Mouse (Mus musculus) heart, embryonic 12.5 days (tissue): ENCODE data around the gene Snx30. TPM values are rescaled to one million over a fixed set of nuclear protein-coding genes. Genes with fewer than 3 reads are reported as not detected.

Experiments used
- ATAC-seq: fragments of 200-750 bp; cut with Nextera tagmentation; 2 replicates; pipeline ENCODE4 v1.8.0; 2017; ENCODE audit warnings: moderate TSS enrichment, moderate library complexity; ENCODE audit not compliant: insufficient number of reproducible peaks, low FRiP score
- H3K27ac ChIP-seq: fragments of 300-500 bp; sonication (generic); 2 replicates; pipeline ENCODE4 v1.5.1; 2016; ENCODE audit warnings: mild to moderate bottlenecking, moderate library complexity; ENCODE audit not compliant: poor library complexity, severe bottlenecking
- H3K27me3 ChIP-seq: fragments of 300-500 bp; sonication (generic); replicated peaks from 2 replicates; pipeline ENCODE4 v1.6.1; 2016; ENCODE audit warnings: mild to moderate bottlenecking, moderate library complexity
- H3K36me3 ChIP-seq: fragments of 300-500 bp; sonication (generic); 2 replicates; pipeline ENCODE4 v1.6.1; 2016; ENCODE audit warnings: mild to moderate bottlenecking, moderate library complexity
- H3K4me1 ChIP-seq: fragments of 300-500 bp; sonication (generic); replicated peaks from 2 replicates; pipeline ENCODE4 v1.6.1; 2016; ENCODE audit warnings: mild to moderate bottlenecking
- H3K4me2 ChIP-seq: fragments of 300-500 bp; sonication (generic); 2 replicates; pipeline ENCODE4 v1.6.1; 2016; ENCODE audit warnings: mild to moderate bottlenecking, moderate library complexity
- H3K4me3 ChIP-seq: fragments of 300-500 bp; sonication (generic); 2 replicates; pipeline ENCODE4 v1.5.1; 2016; ENCODE audit warnings: mild to moderate bottlenecking
- H3K9ac ChIP-seq: fragments of 300-500 bp; sonication (generic); 2 replicates; pipeline ENCODE4 v1.6.1; 2016; ENCODE audit warnings: mild to moderate bottlenecking, moderate library complexity
- H3K9me3 ChIP-seq: fragments of 300-500 bp; sonication (generic); replicated peaks from 2 replicates; pipeline ENCODE4 v1.6.1; 2016; ENCODE audit warnings: mild to moderate bottlenecking, moderate library complexity
- WGBS: fragments of 180-500 bp; shearing (Covaris S2); methylation state at CpG from one replicate; pipeline ENCODE4 v1.1.7; 2016; 5-methylcytosine and 5-hydroxymethylcytosine counted together
- polyA plus RNA-seq: library from polyadenylated mRNA; unstranded; fragments of >200 nt; fragmentation: Nextera tagmentation; extraction: Ambion mirVana; gene quantifications from 2 replicates; pipeline ENCODE4 v1.2.1, GENCODE M21; 2016

Snx30 gene
- polyA plus RNA-seq, 1 experiment from 2014 or later = 8.6 TPM

DNA sequence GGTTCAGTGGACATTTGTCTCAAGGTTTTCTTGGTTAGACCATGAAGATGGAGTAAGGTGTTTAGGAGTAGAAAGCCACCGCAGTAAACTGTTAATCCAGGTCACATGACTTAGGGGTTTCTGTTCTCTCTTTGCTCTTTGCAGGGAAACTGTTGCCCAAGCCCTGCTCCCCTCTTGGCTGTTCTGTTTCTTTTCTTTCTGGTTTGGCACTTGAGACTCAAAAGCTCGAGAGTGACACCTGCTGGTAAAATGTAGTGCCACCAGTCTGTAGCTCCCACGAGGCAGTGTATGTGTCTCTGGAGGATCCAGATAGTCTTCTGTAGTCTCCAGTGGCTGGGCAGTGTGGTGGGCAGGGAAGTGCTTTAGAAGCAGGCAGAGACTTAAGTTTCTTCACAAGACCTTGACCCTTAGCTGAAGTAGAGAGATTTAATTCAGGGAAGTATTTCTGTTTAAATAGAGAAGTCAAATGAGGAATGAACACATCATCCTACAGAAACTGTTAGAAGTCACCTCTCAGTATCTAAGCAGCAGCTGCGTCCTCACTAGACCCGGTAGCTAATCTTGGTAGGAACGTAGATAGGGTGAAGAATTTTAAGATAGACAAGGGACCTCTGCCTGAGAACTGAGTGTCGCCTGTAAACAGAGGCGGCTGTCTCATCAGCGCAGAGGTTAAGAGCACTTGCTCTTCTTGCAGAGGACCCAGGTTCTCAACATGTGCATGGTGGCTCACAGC lies 65.4 kb downstream of the Snx30 start:
- no peak overlapping the region for H3K27ac ChIP-seq

DNA sequence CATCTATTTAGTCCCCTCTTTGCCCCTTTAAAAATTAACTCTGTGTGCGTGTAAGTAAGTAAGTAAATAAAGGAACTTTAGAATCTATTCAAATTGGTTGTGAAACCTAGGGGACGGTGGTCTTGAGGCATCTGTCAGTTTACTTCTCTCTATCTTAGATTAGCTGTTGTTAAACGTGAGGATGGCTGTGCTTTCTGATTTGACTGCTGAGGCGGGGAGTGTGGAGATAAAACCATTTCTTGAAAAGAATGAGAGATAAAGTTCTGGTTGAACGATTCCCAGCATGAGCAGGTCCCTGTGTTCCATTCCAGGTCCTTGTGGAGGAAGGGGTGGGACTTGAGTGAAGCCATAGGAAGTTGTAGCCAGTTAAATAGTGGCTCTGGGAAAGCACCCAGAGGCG lies 67.6 kb downstream of the Snx30 start:
- no peak overlapping the region for H3K27ac ChIP-seq
- no peak overlapping the region for H3K4me3 ChIP-seq
- H3K9me3 ChIP-seq = no peaks in the 10 kb centered on the region
- H3K9ac ChIP-seq = no peak overlapping the region
- 0 out of 2 replicates have a peak, but pooled peaks cover 2% of the 10 kb centered on the region for H3K36me3 ChIP-seq
- peaks cover 18% of the 10 kb centered on the region for H3K4me1 ChIP-seq
- H3K4me2 ChIP-seq = no peak overlapping the region
- H3K27me3 ChIP-seq = no peaks in the 10 kb centered on the region
- ATAC-seq = no peak
- 41% methylated on average over 6 of the region's 6 CpGs for WGBS

More for the DNA sequence above, 65.4 kb downstream of the Snx30 start:
- WGBS = 37% methylated on average over 9 of the region's 9 CpGs
- Histone ChIP-seq H3K36me3 (0 out of 2 replicates have a peak, but pooled peaks cover 2% of the 10 kb centered on the region), H3K4me2 (no peak overlapping the region), H3K27me3 (no peaks in the 10 kb centered on the region), H3K4me1 (peaks cover 18% of the 10 kb centered on the region), H3K4me3 (no peak overlapping the region), H3K9me3 (no peaks in the 10 kb centered on the region), H3K9ac (no peak overlapping the region)
- peak; percentile 65 for ATAC-seq

DNA sequence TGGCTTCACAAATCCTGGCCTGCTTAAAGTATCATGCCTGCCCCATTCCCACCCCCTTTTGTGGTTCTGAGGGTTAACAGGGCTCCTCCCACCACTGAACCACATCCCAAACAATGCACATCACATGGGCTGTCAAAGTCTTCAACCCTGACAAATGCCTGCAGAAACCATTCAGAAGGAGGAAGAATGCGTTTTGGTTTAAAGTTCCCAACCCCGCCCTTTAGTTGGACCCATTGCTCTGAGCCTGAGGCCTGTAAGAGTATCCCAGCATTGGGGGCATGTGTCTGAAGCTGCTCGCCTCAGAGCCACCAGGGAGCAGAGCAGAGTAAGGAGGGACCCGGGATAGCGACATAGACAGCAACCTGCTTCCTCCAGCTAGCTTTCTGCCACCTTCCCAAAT lies 68.2 kb downstream of the Snx30 start:
- 0 out of 2 replicates have a peak, but pooled peaks cover 2% of the 10 kb centered on the region for H3K36me3 ChIP-seq
- no peak overlapping the region for H3K4me2 ChIP-seq
- ATAC-seq = no peak
- H3K4me1 ChIP-seq = peaks cover 22% of the 10 kb centered on the region
- no peaks in the 10 kb centered on the region for H3K9me3 ChIP-seq
- 59% methylated on average over 5 of the region's 5 CpGs for whole genome bisulfite sequencing
- H3K9ac ChIP-seq = no peak overlapping the region
- H3K4me3 ChIP-seq = no peak overlapping the region
- H3K27me3 ChIP-seq = no peaks in the 10 kb centered on the region
- no peak overlapping the region for H3K27ac ChIP-seq

DNA sequence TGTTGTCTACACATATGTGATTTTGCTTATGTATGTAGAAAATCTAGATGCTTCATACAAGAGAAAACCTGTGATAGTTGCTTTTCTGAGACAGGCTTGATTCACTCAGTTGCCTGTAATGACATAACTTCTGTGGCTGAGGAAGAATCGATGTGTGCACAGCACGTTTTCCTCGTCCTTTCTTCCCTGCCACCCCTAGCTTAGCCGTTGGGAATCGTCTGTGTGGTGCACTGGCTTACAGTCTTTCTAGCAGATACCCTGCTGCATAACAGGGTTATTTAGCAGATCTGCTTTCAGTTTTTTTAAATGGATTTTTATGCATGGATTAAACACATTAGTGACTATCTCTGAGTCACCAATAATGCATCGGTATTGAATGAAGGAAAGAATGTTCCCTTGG lies 70.9 kb downstream of the Snx30 start:
- no peaks in the 10 kb centered on the region for H3K9me3 ChIP-seq
- H3K27me3 ChIP-seq = no peaks in the 10 kb centered on the region
- H3K27ac ChIP-seq = no peak overlapping the region
- 83% methylated on average over 6 of the region's 6 CpGs for WGBS
- no peak overlapping the region for H3K4me3 ChIP-seq
- no peak overlapping the region for H3K4me2 ChIP-seq
- no peak for ATAC-seq
- H3K9ac ChIP-seq = no peak overlapping the region
- peaks cover 18% of the 10 kb centered on the region; the same call in 1 of the 2 replicates for H3K36me3 ChIP-seq
- 0 out of 2 replicates have a peak, but pooled peaks cover 9% of the 10 kb centered on the region for H3K4me1 ChIP-seq

DNA sequence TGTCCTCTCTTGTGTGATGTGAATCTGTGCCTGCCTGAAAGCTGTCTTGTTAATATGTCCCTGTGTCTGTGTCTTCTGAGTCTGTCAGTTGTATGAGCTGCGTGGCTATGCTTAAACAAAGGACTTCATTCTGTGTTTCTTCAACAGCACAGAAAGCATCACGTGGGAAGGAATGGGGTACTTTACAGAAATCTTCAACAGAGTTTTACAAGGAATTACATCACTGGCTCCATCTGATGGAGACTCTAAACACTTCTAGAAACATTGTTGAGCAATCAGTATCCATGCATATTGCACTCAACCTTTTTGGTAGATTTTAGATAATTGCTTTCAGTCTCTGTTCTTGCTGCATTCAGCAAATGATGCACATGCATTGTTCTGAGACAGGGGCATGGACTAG lies 71.4 kb downstream of the Snx30 start:
- H3K4me3 ChIP-seq = no peak overlapping the region
- H3K9ac ChIP-seq = no peak overlapping the region
- no peaks in the 10 kb centered on the region for H3K9me3 ChIP-seq
- no peak for ATAC-seq
- 0 out of 2 replicates have a peak, but pooled peaks cover 9% of the 10 kb centered on the region for H3K4me1 ChIP-seq
- no peak overlapping the region for H3K27ac ChIP-seq
- H3K4me2 ChIP-seq = no peak overlapping the region
- WGBS = 69% methylated on average over 2 of the region's 2 CpGs
- H3K36me3 ChIP-seq = peaks cover 22% of the 10 kb centered on the region
- H3K27me3 ChIP-seq = no peaks in the 10 kb centered on the region

DNA sequence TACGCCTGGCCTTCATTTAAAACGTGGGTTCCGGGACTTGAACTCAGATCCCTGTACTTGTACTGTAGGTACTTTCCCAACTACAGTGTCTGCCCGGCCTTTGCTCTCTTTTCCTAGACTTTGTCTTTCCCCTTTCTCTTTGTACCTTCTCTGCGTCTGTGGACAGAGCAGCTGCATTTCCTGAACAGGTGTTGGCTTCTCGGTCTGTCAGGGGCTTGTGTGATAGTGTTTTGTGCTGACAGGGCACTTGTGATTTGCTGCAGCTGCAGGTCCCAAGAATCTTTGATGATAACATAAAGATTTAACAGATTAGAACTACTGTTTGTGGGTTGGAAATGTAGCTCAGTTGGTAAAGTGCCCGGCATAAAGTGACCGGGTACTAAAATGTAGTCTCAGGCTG lies 73.0 kb downstream of the Snx30 start:
- ATAC-seq = no peak
- no peaks in the 10 kb centered on the region for H3K27me3 ChIP-seq
- H3K4me2 ChIP-seq = no peak overlapping the region
- H3K4me3 ChIP-seq = no peak overlapping the region
- H3K9ac ChIP-seq = no peak overlapping the region
- peaks cover 31% of the 10 kb centered on the region for H3K36me3 ChIP-seq
- WGBS = 66% methylated on average over 8 of the region's 8 CpGs
- H3K27ac ChIP-seq = no peak overlapping the region
- H3K4me1 ChIP-seq = 0 out of 2 replicates have a peak, but pooled peaks cover 5% of the 10 kb centered on the region
- H3K9me3 ChIP-seq = no peaks in the 10 kb centered on the region

DNA sequence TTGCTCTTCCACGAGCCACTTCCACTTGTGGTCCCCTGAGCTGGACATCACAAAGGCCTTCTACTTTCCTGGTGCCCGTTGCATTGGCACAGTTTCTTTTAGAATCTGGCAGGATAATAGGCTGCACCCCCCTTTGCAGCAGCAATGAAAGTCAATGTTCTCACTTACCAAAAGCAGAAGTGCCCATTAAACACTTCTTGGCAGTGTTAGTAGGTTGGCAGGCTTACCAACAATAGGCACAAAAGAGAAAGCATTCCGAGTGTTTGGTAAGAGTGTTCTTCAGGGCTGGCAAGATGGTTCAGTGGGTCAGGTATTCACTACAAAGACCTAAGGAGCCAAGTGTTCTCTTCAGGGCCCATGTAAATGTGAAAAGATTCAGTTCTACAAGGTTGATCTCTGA lies 73.8 kb downstream of the Snx30 start:
- Histone ChIP-seq H3K4me2 (no peak overlapping the region), H3K4me1 (0 out of 2 replicates have a peak, but pooled peaks cover 9% of the 10 kb centered on the region), H3K9ac (no peak overlapping the region), H3K9me3 (no peaks in the 10 kb centered on the region), H3K27ac (no peak overlapping the region), H3K4me3 (no peak overlapping the region), H3K27me3 (no peaks in the 10 kb centered on the region), H3K36me3 (peaks cover 28% of the 10 kb centered on the region)
- no peak for ATAC-seq
- WGBS = 84% methylated on average over 3 of the region's 3 CpGs

DNA sequence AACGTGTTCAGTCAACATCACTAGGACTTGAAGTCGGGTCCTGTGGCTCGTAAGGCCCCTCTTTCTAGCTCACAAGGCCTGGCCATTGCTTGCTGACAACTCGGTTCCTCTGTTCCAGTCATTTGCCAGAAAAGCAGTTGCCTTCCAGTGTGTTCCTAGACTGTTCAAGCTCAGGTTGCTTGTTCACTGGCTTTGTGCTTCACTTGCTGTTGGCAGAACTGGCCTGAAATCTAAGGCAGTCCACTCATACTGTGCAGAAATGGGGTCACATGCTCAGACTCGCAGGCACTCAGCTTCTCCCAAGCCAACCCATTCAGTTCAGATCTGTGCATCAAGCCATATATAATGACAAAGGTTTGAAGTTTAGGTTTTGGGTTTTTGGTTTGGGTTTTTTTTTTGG lies 75.1 kb downstream of the Snx30 start:
- Histone ChIP-seq H3K27ac (no peak overlapping the region), H3K9me3 (no peaks in the 10 kb centered on the region), H3K4me2 (no peak overlapping the region), H3K36me3 (peaks cover 34% of the 10 kb centered on the region), H3K4me3 (no peak overlapping the region), H3K9ac (no peak overlapping the region), H3K4me1 (peaks cover 13% of the 10 kb centered on the region; the same call in 1 of the 2 replicates), H3K27me3 (no peaks in the 10 kb centered on the region)
- ATAC-seq = no peak
- 84% methylated on average over 5 of the region's 5 CpGs for WGBS

DNA sequence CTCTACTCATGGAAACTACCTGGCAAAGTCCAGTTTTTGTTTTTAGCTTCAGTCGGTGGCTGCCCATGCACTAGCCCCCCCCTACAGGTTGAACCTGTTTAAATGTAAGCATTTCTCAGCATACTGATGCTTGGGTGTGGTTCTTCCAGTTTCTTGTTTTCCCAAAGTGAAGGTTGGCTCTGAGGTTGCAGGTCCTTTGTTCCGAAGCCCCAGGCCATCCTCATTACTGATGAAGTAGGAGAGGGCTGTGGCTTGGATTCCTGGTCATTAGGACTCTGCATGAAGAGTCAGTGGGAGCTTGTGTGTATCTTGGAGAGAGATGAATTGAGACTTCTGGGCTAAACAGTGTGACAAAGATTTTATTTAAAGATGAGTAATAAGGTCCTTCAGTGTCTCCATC lies 75.6 kb downstream of the Snx30 start:
- H3K36me3 ChIP-seq = peaks cover 35% of the 10 kb centered on the region
- no peaks in the 10 kb centered on the region for H3K27me3 ChIP-seq
- H3K4me1 ChIP-seq = peaks cover 13% of the 10 kb centered on the region; the same call in 1 of the 2 replicates
- no peak overlapping the region for H3K4me3 ChIP-seq
- H3K4me2 ChIP-seq = no peak overlapping the region
- no peak overlapping the region for H3K27ac ChIP-seq
- no peaks in the 10 kb centered on the region for H3K9me3 ChIP-seq
- WGBS = 80% methylated on average over 2 of the region's 2 CpGs
- H3K9ac ChIP-seq = no peak overlapping the region
- ATAC-seq = no peak

DNA sequence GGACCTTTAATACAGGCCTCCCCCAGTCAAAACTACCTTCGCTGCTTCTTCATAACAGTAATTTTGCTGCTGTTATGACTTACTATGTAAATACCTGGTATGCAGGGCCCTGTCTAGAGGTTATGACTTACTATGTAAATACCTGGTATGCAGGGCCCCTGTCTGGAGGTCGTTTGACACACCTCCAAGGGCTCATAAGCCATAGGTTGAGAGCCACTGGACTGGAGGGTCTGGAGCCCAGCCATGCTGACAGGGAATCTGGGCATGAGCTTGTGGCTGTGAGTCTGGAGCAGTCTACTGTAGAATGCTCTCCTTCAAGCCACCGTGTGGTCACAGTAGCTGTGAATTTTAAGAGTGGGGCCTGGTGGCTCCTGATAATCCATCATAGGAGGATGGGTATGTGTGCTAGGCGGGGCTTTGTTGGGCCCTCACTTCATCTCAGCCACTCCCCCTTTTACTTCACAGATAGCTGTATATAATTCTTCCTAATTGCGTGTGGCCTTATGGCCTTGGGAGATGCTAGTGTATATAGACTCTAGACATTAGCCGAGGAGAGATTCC lies 78.6 kb downstream of the Snx30 start:
- Histone ChIP-seq H3K27me3 (no peaks in the 10 kb centered on the region), H3K9me3 (no peaks in the 10 kb centered on the region), H3K4me2 (no peak overlapping the region), H3K4me3 (no peak overlapping the region), H3K4me1 (peaks cover 8% of the 10 kb centered on the region; the same call in 1 of the 2 replicates), H3K27ac (no peak overlapping the region), H3K9ac (no peak overlapping the region), H3K36me3 (peaks cover 35% of the 10 kb centered on the region)
- WGBS = 78% methylated on average over 6 of the region's 6 CpGs
- no peak for ATAC-seq

DNA sequence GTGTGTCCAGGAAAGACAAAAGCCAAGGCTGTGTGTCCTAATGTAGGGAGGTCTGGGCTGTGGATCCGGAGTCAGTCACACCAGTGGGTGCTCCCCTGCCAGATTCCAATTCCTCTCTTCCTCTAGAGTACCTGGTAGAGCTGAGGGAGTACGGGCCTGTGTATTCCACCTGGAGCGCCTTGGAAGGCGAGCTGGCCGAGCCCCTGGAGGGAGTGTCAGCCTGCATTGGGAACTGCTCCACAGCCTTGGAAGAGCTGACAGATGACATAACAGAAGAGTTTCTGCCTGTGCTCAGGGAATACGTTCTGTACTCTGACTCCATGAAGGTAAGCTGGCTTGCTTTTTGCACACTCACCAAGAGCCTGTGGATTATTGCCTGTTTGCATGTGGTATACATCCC lies 80.6 kb downstream of the Snx30 start:
- Histone ChIP-seq H3K4me2 (no peak overlapping the region), H3K27ac (no peak overlapping the region), H3K4me3 (no peak overlapping the region), H3K36me3 (peaks cover 22% of the 10 kb centered on the region), H3K27me3 (no peaks in the 10 kb centered on the region), H3K9me3 (no peaks in the 10 kb centered on the region), H3K4me1 (peaks cover 22% of the 10 kb centered on the region), H3K9ac (no peak overlapping the region)
- ATAC-seq = no peak
- WGBS = 88% methylated on average over 6 of the region's 6 CpGs
